8 mouse cellular contexts compared by ENCODE assay signal in genomic region chr2:155082121-155082803, GRCm38 (mm10). TPM values are rescaled to one million over a fixed set of nuclear protein-coding genes. Genes with fewer than 3 reads are reported as not detected.
DNase-seq lines count a peak whose midpoint lies in the region; ATAC-seq and TF ChIP-seq lines count a peak whose summit lies in the region.

No protein-coding gene starts in this region.

- TF ChIP-seq EP300 in liver, postnatal 0 days (IDR thresholded peaks at IDR 0.05; ENCODE audit: low read depth): no peak

- H3K9ac ChIP-seq in liver, postnatal 0 days (replicated peaks): no peak overlapping the region

- H3K36me3 ChIP-seq in liver, postnatal 0 days (replicated peaks; ENCODE audit: insufficient read depth, low read length): no peaks in the 10 kb centered on the region

- TF ChIP-seq CTCF in liver, postnatal 0 days (IDR thresholded peaks at IDR 0.05; ENCODE audit: low read depth): peak; percentile 94

- no peaks in the 10 kb centered on the region for H3K4me1 ChIP-seq in liver, postnatal 0 days (ENCODE audit: insufficient read depth)

- H3K4me2 ChIP-seq in liver, postnatal 0 days (ENCODE audit: low read depth, low read length): no peak overlapping the region

- no peaks in the 10 kb centered on the region for H3K9me3 ChIP-seq in liver, postnatal 0 days (ENCODE audit: low read length)

- H3K27ac ChIP-seq in liver, postnatal 0 days (ENCODE audit: low read depth): no peak overlapping the region

- intact Hi-C loops in gastrocnemius, postnatal 36 days (cut with DNase I): loop anchor here (5.0 kb wide), 2 partner anchors 90 to 110 kb away; no protein-coding TSS in a partner anchor

- H3K4me3 ChIP-seq in liver, postnatal 0 days (ENCODE audit: low read depth, low read length): no peak overlapping the region

- H3K27me3 ChIP-seq in liver, postnatal 0 days (ENCODE audit: insufficient read depth, low read length): no peaks in the 10 kb centered on the region

- peak; percentile 65 for ATAC-seq in liver, postnatal 0 days

- WGBS in liver, postnatal 0 days (ENCODE audit: insufficient replicate concordance): 16% methylated on average over 8 of the region's 8 CpGs

- peak; percentile 76 for DNase-seq in 416B (ENCODE audit: low read depth)
- peak; percentile 71 for DNase-seq in Muller cell, postnatal 12 days (ENCODE audit: inconsistent ontology term)
- peak; percentile 85 to 86 for DNase-seq in cerebellum, postnatal 14 days
- DNase-seq in gastrocnemius, postnatal 36 days: peak; percentile 45 to 51
- peak; percentile 83 for DNase-seq in kidney, postnatal 14 days
- DNase-seq in liver, postnatal 0 days: peak; percentile 82
- peak; percentile 43 for DNase-seq in retina, adult 2 months (ENCODE audit: low read depth, low spot score)
- DNase-seq in thymus, postnatal 36 days: peak; percentile 75 to 76

RNA-seq across cellular contexts. Expression of gene Ahcy, which starts 8.0 kb away (rescaled TPM):
- total RNA-seq in gastrocnemius, postnatal 36 days (2021): 10 to 100 TPM; 14.3 to 15.7 TPM
- 224 and 247 TPM in 2 replicates for polyA plus RNA-seq in liver, postnatal 0 days (2015; fragmentation: Nextera tagmentation; extraction: Ambion mirVana)

RNA-seq across cellular contexts. Expression of gene Itch, which starts 51.0 kb away (rescaled TPM):
- 10 to 100 TPM; 17.2 to 19.3 TPM for total RNA-seq in gastrocnemius, postnatal 36 days (2021)
- polyA plus RNA-seq in liver, postnatal 0 days (2015; fragmentation: Nextera tagmentation; extraction: Ambion mirVana): 10.6 and 12.7 TPM in 2 replicates
